10 mouse cellular contexts compared by ENCODE assay signal in genomic region chr10:127167614-127168192, GRCm38 (mm10). TPM values are rescaled to one million over a fixed set of nuclear protein-coding genes. Genes with fewer than 3 reads are reported as not detected.
DNase-seq lines count a peak whose midpoint lies in the region; ATAC-seq lines count a peak whose summit lies in the region.
"Had no signal": no experiment of that assay in that cellular context is flagged by ENCODE, and none has a peak within 500 bp of the region (broad histone marks: within the 10 kb centered on the region; RNA-seq: fewer than 3 reads in every experiment).

No protein-coding gene starts in this region.

- H3K36me3 ChIP-seq in midbrain, embryonic 11.5 days (ENCODE audit: control insufficient read depth, insufficient read depth, low read length): no peaks in the 10 kb centered on the region
- no peaks in the 10 kb centered on the region for H3K36me3 ChIP-seq in midbrain, embryonic 10.5 days
- no peaks in the 10 kb centered on the region for H3K36me3 ChIP-seq in liver, embryonic 11.5 days (ENCODE audit: control insufficient read depth, insufficient read depth, low read length)
- no peaks in the 10 kb centered on the region for H3K36me3 ChIP-seq in stomach, embryonic 15.5 days

- peak; percentile 39 for DNase-seq in adrenal gland, postnatal 14 days
- DNase-seq in adrenal gland, postnatal 36 days: no peak
- peak; percentile 83 for DNase-seq in midbrain, embryonic 11.5 days (ENCODE audit: low spot score, missing footprints)
- no peak for DNase-seq in midbrain, embryonic 10.5 days (ENCODE audit: low spot score)
- DNase-seq in liver, embryonic 11.5 days (ENCODE audit: low spot score): peak; percentile 31
- DNase-seq in urinary bladder, adult 2 months (ENCODE audit: low spot score): no peak
- no peak for DNase-seq in gastrocnemius, postnatal 14 days
- DNase-seq: kidney, adult 8-10 months; lung, embryonic 14.5 days had no signal

- no peak overlapping the region for H3K27ac ChIP-seq in midbrain, embryonic 11.5 days (ENCODE audit: low read depth, low read length)
- H3K27ac ChIP-seq in midbrain, embryonic 10.5 days (replicated peaks): no peak overlapping the region
- no peak overlapping the region for H3K27ac ChIP-seq in liver, embryonic 11.5 days (ENCODE audit: low read depth, low read length)
- H3K27ac ChIP-seq in stomach, embryonic 15.5 days: peak overlapping the region; percentile 8

- 61% methylated on average over 10 of the region's 10 CpGs for WGBS in midbrain, embryonic 11.5 days
- WGBS in midbrain, embryonic 10.5 days: 61% methylated on average over 10 of the region's 10 CpGs
- WGBS in liver, embryonic 11.5 days: 46% methylated on average over 10 of the region's 10 CpGs
- 31% methylated on average over 10 of the region's 10 CpGs for WGBS in stomach, embryonic 15.5 days

- no peak overlapping the region for H3K4me3 ChIP-seq in midbrain, embryonic 11.5 days (ENCODE audit: low read depth, low read length)
- H3K4me3 ChIP-seq in midbrain, embryonic 10.5 days: no peak overlapping the region
- H3K4me3 ChIP-seq in liver, embryonic 11.5 days (ENCODE audit: low read depth, low read length): no peak overlapping the region
- H3K4me3 ChIP-seq in stomach, embryonic 15.5 days (replicated peaks): peak overlapping the region; percentile 57; the same call in 1 of the 2 replicates

- H3K9ac ChIP-seq in midbrain, embryonic 11.5 days (ENCODE audit: low read length): no peak overlapping the region
- H3K9ac ChIP-seq in liver, embryonic 11.5 days (ENCODE audit: low read depth, low read length): no peak overlapping the region
- H3K9ac ChIP-seq in stomach, embryonic 15.5 days: no peak overlapping the region
- H3K9ac ChIP-seq: lung, embryonic 14.5 days had no signal

- peaks cover 60% of the 10 kb centered on the region for H3K27me3 ChIP-seq in midbrain, embryonic 11.5 days (ENCODE audit: control insufficient read depth, insufficient read depth, low read length)
- peaks cover 96% of the 10 kb centered on the region for H3K27me3 ChIP-seq in midbrain, embryonic 10.5 days (ENCODE audit: low read depth, poor library complexity, severe bottlenecking)
- H3K27me3 ChIP-seq in liver, embryonic 11.5 days (replicated peaks; ENCODE audit: control insufficient read depth, insufficient read depth, low read length): peaks cover 49% of the 10 kb centered on the region
- peaks cover 58% of the 10 kb centered on the region for H3K27me3 ChIP-seq in stomach, embryonic 15.5 days (replicated peaks)

- intact Hi-C loops in gastrocnemius, postnatal 14 days (cut with DNase I; ENCODE audit: low total_unique reads): loop anchor here (2.0 kb wide), 1 partner anchor 37 kb away; no protein-coding TSS in a partner anchor

- H3K4me1 ChIP-seq in midbrain, embryonic 11.5 days (ENCODE audit: control insufficient read depth, insufficient read depth, low read length): peaks cover 9% of the 10 kb centered on the region
- peaks cover 46% of the 10 kb centered on the region for H3K4me1 ChIP-seq in midbrain, embryonic 10.5 days
- peaks cover 32% of the 10 kb centered on the region for H3K4me1 ChIP-seq in liver, embryonic 11.5 days (replicated peaks; ENCODE audit: control insufficient read depth, insufficient read depth, low read length)
- H3K4me1 ChIP-seq in stomach, embryonic 15.5 days: peaks cover 27% of the 10 kb centered on the region

- no peak overlapping the region for H3K4me2 ChIP-seq in midbrain, embryonic 11.5 days
- H3K4me2 ChIP-seq in liver, embryonic 11.5 days: peak overlapping the region; percentile 98
- H3K4me2 ChIP-seq in stomach, embryonic 15.5 days: peak overlapping the region; percentile 100
- H3K4me2 ChIP-seq: lung, embryonic 14.5 days had no signal

- no peaks in the 10 kb centered on the region for H3K9me3 ChIP-seq in midbrain, embryonic 11.5 days (ENCODE audit: control insufficient read depth, low read length)
- no peaks in the 10 kb centered on the region for H3K9me3 ChIP-seq in midbrain, embryonic 10.5 days (replicated peaks)
- no peaks in the 10 kb centered on the region for H3K9me3 ChIP-seq in liver, embryonic 11.5 days (ENCODE audit: control insufficient read depth, low read length)
- H3K9me3 ChIP-seq in stomach, embryonic 15.5 days: no peaks in the 10 kb centered on the region

- no peak for ATAC-seq in midbrain, embryonic 11.5 days (ENCODE audit: low FRiP score)
- ATAC-seq in liver, embryonic 11.5 days (replicated peaks; ENCODE audit: low FRiP score): no peak
- ATAC-seq in stomach, embryonic 15.5 days (ENCODE audit: insufficient read depth, low FRiP score, low read depth): no peak

RNA-seq across cellular contexts. Expression of gene B4galnt1, which starts 2.7 kb away (rescaled TPM):
- 14.6 and 24.7 TPM in 2 replicates for total RNA-seq in adrenal gland, postnatal 14 days (2021)
- 1 to 10 TPM; 6.3 to 6.8 TPM for total RNA-seq in adrenal gland, postnatal 36 days (2021)
- polyA plus RNA-seq in midbrain, embryonic 11.5 days (2014; fragmentation: Nextera tagmentation; extraction: Ambion mirVana): 8.1 and 9.4 TPM in 2 replicates
- polyA plus RNA-seq in midbrain, embryonic 10.5 days (2016; fragmentation: Nextera tagmentation; extraction: Ambion mirVana): 4.9 and 6.1 TPM in 2 replicates
- polyA plus RNA-seq in liver, embryonic 11.5 days (2014; fragmentation: Nextera tagmentation; extraction: Ambion mirVana): 21.6 and 26.3 TPM in 2 replicates
- polyA plus RNA-seq in stomach, embryonic 15.5 days (2015; fragmentation: Nextera tagmentation; extraction: Ambion mirVana): 29.4 and 31.4 TPM in 2 replicates
- 6.2 and 7.9 TPM in 2 replicates for polyA plus RNA-seq in urinary bladder, adult 2 months (2012; rRNA removed)
- 1 to 10 TPM; 1.5 to 1.9 TPM for total RNA-seq in gastrocnemius, postnatal 14 days (2021)

RNA-seq across cellular contexts. Expression of gene Slc26a10, which starts 12.7 kb away (rescaled TPM):
- 10.4 and 10.8 TPM in 2 replicates for total RNA-seq in adrenal gland, postnatal 14 days (2021)
- 1 to 10 TPM in 1 of 2 experiments, under 1 TPM in 1; 0.89 to 1.1 TPM for total RNA-seq in adrenal gland, postnatal 36 days (2021)
- polyA plus RNA-seq in midbrain, embryonic 11.5 days (2014; fragmentation: Nextera tagmentation; extraction: Ambion mirVana): 0.51 and 0.58 TPM in 2 replicates
- polyA plus RNA-seq in midbrain, embryonic 10.5 days (2016; fragmentation: Nextera tagmentation; extraction: Ambion mirVana): 0.87 and 1.4 TPM in 2 replicates
- 3.6 and 5.2 TPM in 2 replicates for polyA plus RNA-seq in liver, embryonic 11.5 days (2014; fragmentation: Nextera tagmentation; extraction: Ambion mirVana)
- polyA plus RNA-seq in stomach, embryonic 15.5 days (2015; fragmentation: Nextera tagmentation; extraction: Ambion mirVana): 1.1 and 1.3 TPM in 2 replicates
- polyA plus RNA-seq in urinary bladder, adult 2 months (2012; rRNA removed): 0.72 and 1.5 TPM in 2 replicates
- total RNA-seq in gastrocnemius, postnatal 14 days (2021): 1 to 10 TPM; 3.7 to 7.6 TPM

RNA-seq across cellular contexts. Expression of gene Arhgef25, which starts 22.2 kb away (rescaled TPM):
- 22.3 and 28.5 TPM in 2 replicates for total RNA-seq in adrenal gland, postnatal 14 days (2021)
- total RNA-seq in adrenal gland, postnatal 36 days (2021): 10 to 100 TPM; 19.0 to 21.6 TPM
- polyA plus RNA-seq in midbrain, embryonic 11.5 days (2014; fragmentation: Nextera tagmentation; extraction: Ambion mirVana): 25.8 and 28.2 TPM in 2 replicates
- 24.8 and 28.7 TPM in 2 replicates for polyA plus RNA-seq in midbrain, embryonic 10.5 days (2016; fragmentation: Nextera tagmentation; extraction: Ambion mirVana)
- polyA plus RNA-seq in liver, embryonic 11.5 days (2014; fragmentation: Nextera tagmentation; extraction: Ambion mirVana): 28.3 and 30.2 TPM in 2 replicates
- 65.9 and 69.9 TPM in 2 replicates for polyA plus RNA-seq in stomach, embryonic 15.5 days (2015; fragmentation: Nextera tagmentation; extraction: Ambion mirVana)
- 178 and 188 TPM in 2 replicates for polyA plus RNA-seq in urinary bladder, adult 2 months (2012; rRNA removed)
- total RNA-seq in gastrocnemius, postnatal 14 days (2021): 10 to 100 TPM; 13.9 to 14.4 TPM

RNA-seq across cellular contexts. Expression of gene Dtx3, which starts 27.8 kb away (rescaled TPM):
- total RNA-seq in adrenal gland, postnatal 14 days (2021): 60.7 and 66.5 TPM in 2 replicates
- total RNA-seq in adrenal gland, postnatal 36 days (2021): 10 to 100 TPM; 52.4 to 71.7 TPM
- polyA plus RNA-seq in midbrain, embryonic 11.5 days (2014; fragmentation: Nextera tagmentation; extraction: Ambion mirVana): 130 and 138 TPM in 2 replicates
- 119 and 142 TPM in 2 replicates for polyA plus RNA-seq in midbrain, embryonic 10.5 days (2016; fragmentation: Nextera tagmentation; extraction: Ambion mirVana)
- 64.0 and 70.8 TPM in 2 replicates for polyA plus RNA-seq in liver, embryonic 11.5 days (2014; fragmentation: Nextera tagmentation; extraction: Ambion mirVana)
- polyA plus RNA-seq in stomach, embryonic 15.5 days (2015; fragmentation: Nextera tagmentation; extraction: Ambion mirVana): 90.4 and 106 TPM in 2 replicates
- 193 and 272 TPM in 2 replicates for polyA plus RNA-seq in urinary bladder, adult 2 months (2012; rRNA removed)
- 10 to 100 TPM; 22.2 to 24.8 TPM for total RNA-seq in gastrocnemius, postnatal 14 days (2021)

RNA-seq across cellular contexts. Expression of gene Pip4k2c, which starts 43.7 kb away (rescaled TPM):
- 28.5 and 29.2 TPM in 2 replicates for total RNA-seq in adrenal gland, postnatal 14 days (2021)
- 10 to 100 TPM; 39.2 to 48.1 TPM for total RNA-seq in adrenal gland, postnatal 36 days (2021)
- polyA plus RNA-seq in midbrain, embryonic 11.5 days (2014; fragmentation: Nextera tagmentation; extraction: Ambion mirVana): 10.3 and 11.4 TPM in 2 replicates
- 16.5 and 18.1 TPM in 2 replicates for polyA plus RNA-seq in midbrain, embryonic 10.5 days (2016; fragmentation: Nextera tagmentation; extraction: Ambion mirVana)
- 43.1 and 43.4 TPM in 2 replicates for polyA plus RNA-seq in liver, embryonic 11.5 days (2014; fragmentation: Nextera tagmentation; extraction: Ambion mirVana)
- polyA plus RNA-seq in stomach, embryonic 15.5 days (2015; fragmentation: Nextera tagmentation; extraction: Ambion mirVana): 29.9 and 32.3 TPM in 2 replicates
- polyA plus RNA-seq in urinary bladder, adult 2 months (2012; rRNA removed): 47.7 and 48.4 TPM in 2 replicates
- 1 to 10 TPM; 6.3 to 7.6 TPM for total RNA-seq in gastrocnemius, postnatal 14 days (2021)

Comparison
In these comparisons a context has a peak if more than half of its experiments do, and no peak if none do; other contexts are left out.
1. DNase-seq: peak in adrenal gland, postnatal 14 days (single experiment), midbrain, embryonic 11.5 days (single experiment) and liver, embryonic 11.5 days (single experiment); none in adrenal gland, postnatal 36 days (0 of 2), midbrain, embryonic 10.5 days (single experiment), urinary bladder, adult 2 months (single experiment) and gastrocnemius, postnatal 14 days (single experiment).